Mouse (Mus musculus) ES-E14 (cell line): ENCODE measurements around the gene Prl7a2. TPM values are rescaled to one million over a fixed set of nuclear protein-coding genes. Genes with fewer than 3 reads are reported as not detected.

Experiments used
- DNase-seq: peaks from one replicate; pipeline ENCODE4 v3.0.0-alpha.2; 2013; ENCODE audit warnings: low read depth, low spot score
- H3K27ac ChIP-seq: 2 replicates; pipeline ENCODE4 v1.5.1; 2012; ENCODE audit warnings: low read depth, mild to moderate bottlenecking, low read length, moderate library complexity, mixed read lengths; ENCODE audit not compliant: poor library complexity, insufficient read depth, severe bottlenecking
- H3K36me3 ChIP-seq: 2 replicates; pipeline ENCODE4 v1.6.1; 2012; ENCODE audit warnings: mild to moderate bottlenecking, low read length, moderate library complexity, mixed read lengths; ENCODE audit not compliant: control insufficient read depth, poor library complexity, insufficient read depth, severe bottlenecking
- H3K4me1 ChIP-seq, 2 experiments: fragments of 150-350 bp in 1 of 2; sonication (generic) in 1 of 2; 2 replicates each; pipeline ENCODE4 v1.6.1; 2012; ENCODE audit warnings: low read length in 2 of 2, mild to moderate bottlenecking in 1 of 2, mixed read lengths in 1 of 2; ENCODE audit not compliant: control insufficient read depth in 2 of 2, insufficient read depth in 2 of 2, poor library complexity in 1 of 2
- H3K4me3 ChIP-seq, 2 experiments: fragments of 150-350 bp in 1 of 2; sonication (generic) in 1 of 2; 2 replicates each; pipeline ENCODE4 v1.5.1; 2012; ENCODE audit warnings: low read length in 2 of 2, low read depth in 1 of 2, mild to moderate bottlenecking in 1 of 2, mixed read lengths in 1 of 2; ENCODE audit not compliant: insufficient read depth in 1 of 2, poor library complexity in 1 of 2, severe bottlenecking in 1 of 2
- H3K9ac ChIP-seq: 2 replicates; pipeline ENCODE4 v1.6.1; 2012; ENCODE audit warnings: low read depth, mild to moderate bottlenecking, low read length, mixed read lengths; ENCODE audit not compliant: poor library complexity, insufficient read depth, severe bottlenecking
- H3K9me3 ChIP-seq: fragments of 150-350 bp; sonication (generic); 2 replicates; pipeline ENCODE4 v1.6.1; 2012; ENCODE audit warnings: low read depth, mild to moderate bottlenecking, low read length; ENCODE audit not compliant: control insufficient read depth, insufficient read depth
- CHD2 ChIP-seq: IDR thresholded peaks from 2 replicates; pipeline ENCODE4 v1.6.1; 2014; ENCODE audit warnings: mild to moderate bottlenecking, low read depth, low read length, inconsistent platforms
- HCFC1 ChIP-seq: IDR thresholded peaks from 2 replicates; pipeline ENCODE4 v1.6.1; 2012; ENCODE audit warnings: low read length, inconsistent platforms, borderline replicate concordance; ENCODE audit not compliant: insufficient read depth
- MAFK ChIP-seq: IDR thresholded peaks from 2 replicates; pipeline ENCODE4 v1.6.1; 2014; ENCODE audit warnings: mild to moderate bottlenecking, low read depth, low read length, inconsistent platforms; ENCODE audit not compliant: insufficient read depth
- ZC3H11A ChIP-seq: IDR thresholded peaks from 2 replicates; pipeline ENCODE4 v1.6.1; 2012; ENCODE audit warnings: low read depth, mild to moderate bottlenecking, inconsistent platforms, low read length, borderline replicate concordance
- ZNF384 ChIP-seq: IDR thresholded peaks from 2 replicates; pipeline ENCODE4 v1.6.1; 2012; ENCODE audit warnings: low read depth, low read length, inconsistent platforms
- in situ Hi-C, 2 experiments: fragments of 600-800 bp; cut with MboI; formaldehyde crosslinking; loops; one replicate each; pipeline ENCODE4 v1.15.1; 2025; ENCODE audit warnings: low sequenced_read_pairs in 2 of 2, inconsistent platforms in 1 of 2; ENCODE audit not compliant: unreplicated experiment in 2 of 2
- total RNA-seq: library from RNA; depleted of rRNA; stranded (reverse); fragments of 300-350 nt; gene quantifications from 2 replicates; pipeline ENCODE4 v1.2.3, GENCODE M21; 2012; rRNA removed

Prl7a2 gene
- total RNA-seq, 1 experiment, result not detected

- H3K4me1 ChIP-seq, result no peaks in the 10 kb centered on the region
- no peak within 1 kb of the TSS for H3K9ac ChIP-seq
- in situ Hi-C loops, result no loop called here
- no peaks in the 10 kb centered on the region for H3K36me3 ChIP-seq
- TF ChIP-seq CHD2 (no peak), ZNF384 (no peak), MAFK (no peak), HCFC1 (no peak), ZC3H11A (no peak)
- H3K27ac ChIP-seq, result no peak within 1 kb of the TSS
- no peak within 1 kb of the TSS for H3K4me3 ChIP-seq
- no peaks in the 10 kb centered on the region for H3K9me3 ChIP-seq
- DNase-seq, result no peak
These were observed 57.4 kb downstream of the Prl7a2 start, which contains the start of gene Prl7b1 for GRCm38 (mm10) chr13:27610482-27610881. TSS of gene Prl7b1 (minus strand) at chr13:27610582.

Other genes starting within 250 kb of the Prl7a2 start
- not detected in 2 replicates for gene Prl8a6, start 229.3 kb downstream of the Prl7a2 start, total RNA-seq
- gene Prl8a8, start 154.8 kb downstream of the Prl7a2 start, total RNA-seq, result not detected in 2 replicates
- gene Prl8a9, start 103.4 kb downstream of the Prl7a2 start, total RNA-seq, result not detected in 2 replicates
- gene Prl8a1, start 85.9 kb downstream of the Prl7a2 start, total RNA-seq, result not detected in 2 replicates
- gene Prl7b1, start 57.5 kb downstream of the Prl7a2 start, total RNA-seq, result 0.54 TPM in 1 of 2 replicates, not detected in the other
- not detected in 2 replicates for gene Prl7a1, start 25.5 kb downstream of the Prl7a2 start, total RNA-seq
- gene Prl7d1, start 48.7 kb upstream of the Prl7a2 start, total RNA-seq, result 1.3 TPM in 1 of 2 replicates, not detected in the other
- not detected in 2 replicates for gene Prl7c1, start 112.8 kb upstream of the Prl7a2 start, total RNA-seq
- gene Prl2a1, start 133.6 kb upstream of the Prl7a2 start, total RNA-seq, result 2.7 TPM in 1 of 2 replicates, not detected in the other
- not detected in 2 replicates for gene Prl2c1, start 181.3 kb upstream of the Prl7a2 start, total RNA-seq